Mouse (Mus musculus) erythroblast, embryonic 14.5 days (primary cell): ENCODE data around the gene Rpl39.

ENCODE experiments used
- GATA1 ChIP-seq: IDR thresholded peaks from 2 replicates; pipeline ENCODE4 v1.6.1; 2012; ENCODE audit warnings: low read length, inconsistent platforms, mixed read lengths
- TAL1 ChIP-seq: IDR thresholded peaks from 3 replicates; pipeline ENCODE4 v1.6.1; 2012; ENCODE audit warnings: low read length, inconsistent platforms, mixed read lengths

DNA sequence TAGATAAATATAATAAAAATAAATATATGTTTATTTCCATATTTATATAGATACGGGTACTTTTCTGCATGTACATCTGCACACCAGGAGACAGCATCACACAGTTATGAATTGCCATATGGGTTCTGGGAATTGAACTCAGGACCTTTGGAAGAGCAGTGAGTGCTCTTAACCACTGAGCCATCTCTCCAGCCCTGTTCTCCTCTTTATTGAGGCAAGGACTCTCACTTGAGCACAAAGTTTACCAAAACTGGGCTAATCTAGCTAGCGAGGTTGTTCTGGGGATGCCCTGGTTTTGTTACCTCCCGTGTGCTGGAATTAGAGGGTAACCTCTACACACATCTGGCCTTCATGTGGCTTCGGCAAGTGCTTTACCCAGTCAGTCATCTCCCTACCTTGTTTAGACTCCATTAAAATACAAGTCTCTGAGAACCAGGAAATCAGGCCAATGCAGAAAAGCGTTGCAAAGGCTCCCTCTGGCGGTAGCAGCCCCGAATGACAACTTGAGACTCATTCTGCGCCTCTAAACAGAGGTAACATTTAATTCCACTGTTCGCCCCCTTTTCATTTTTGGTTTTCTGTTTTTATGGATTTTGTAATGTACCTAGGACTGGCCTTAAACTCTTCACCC lies 10.8 kb downstream of the Rpl39 start:
- TF ChIP-seq GATA1, result no peak
- TF ChIP-seq TAL1, result no peak
